In the genomic region with DNA sequence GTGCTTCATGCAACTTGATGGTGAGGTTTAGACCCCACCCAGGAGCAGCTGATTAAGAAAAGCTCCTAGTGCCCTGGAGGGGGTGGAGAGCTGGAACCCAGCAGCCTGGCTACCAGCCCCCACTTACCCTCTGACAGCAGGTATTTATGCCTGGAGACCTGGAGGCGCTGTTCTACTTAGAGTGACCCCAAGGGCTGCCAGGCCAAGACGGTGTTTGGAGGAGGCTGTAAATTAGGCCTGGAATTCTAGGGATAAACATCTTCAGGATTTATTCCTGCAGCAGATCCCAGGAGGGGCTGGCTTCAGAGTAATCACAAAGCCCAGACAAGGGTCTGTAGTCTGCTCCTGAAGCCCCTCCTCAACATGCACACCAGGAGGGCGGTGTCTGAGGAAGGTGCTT, we compare ENCODE assay signal across 16 mouse cellular contexts.
"Had no signal": no experiment of that assay in that cellular context is flagged by ENCODE, and none has a peak within 500 bp of the region (broad histone marks: within the 10 kb centered on the region; RNA-seq: fewer than 3 reads in every experiment).

No protein-coding gene starts in this region.

- H3K27ac ChIP-seq: kidney, postnatal 0 days; liver, embryonic 13.5 days; lung, embryonic 15.5 days; macrophage; midbrain, embryonic 12.5 days; neural tube, embryonic 13.5 days had no signal

- H3K4me3 ChIP-seq: liver, embryonic 13.5 days; lung, embryonic 15.5 days; megakaryocyte, embryonic 14.5 days; midbrain, embryonic 12.5 days; neural tube, embryonic 13.5 days had no signal

- H3K4me2 ChIP-seq: liver, embryonic 13.5 days; lung, embryonic 15.5 days; midbrain, embryonic 12.5 days; neural tube, embryonic 13.5 days had no signal

- H3K36me3 ChIP-seq: liver, embryonic 13.5 days; lung, embryonic 15.5 days; midbrain, embryonic 12.5 days; neural tube, embryonic 13.5 days had no signal

- H3K9ac ChIP-seq: liver, embryonic 13.5 days; liver, postnatal 0 days; lung, embryonic 15.5 days; midbrain, embryonic 12.5 days; neural tube, embryonic 13.5 days had no signal

- ATAC-seq: liver, postnatal 0 days; midbrain, embryonic 16.5 days had no signal

- H3K4me1 ChIP-seq: liver, embryonic 13.5 days; lung, embryonic 15.5 days; megakaryocyte, embryonic 14.5 days had no signal

- H3K9me3 ChIP-seq: liver, embryonic 13.5 days; lung, embryonic 15.5 days; midbrain, embryonic 12.5 days; neural tube, embryonic 13.5 days had no signal

- DNase-seq: kidney, adult 9 months; kidney, postnatal 36 days; left cerebral cortex, postnatal 4 days; liver; liver, embryonic 13.5 days; liver, postnatal 0 days; lung, postnatal 14 days; right cerebral cortex, postnatal 25 days; thymus, postnatal 4 days had no signal
